Mouse (Mus musculus) testis, adult 2 months (tissue): ENCODE measurements around the gene Gpx7.

Experiments used
- CTCF ChIP-seq: fragments of 200-500 bp; IDR thresholded peaks from 2 replicates; pipeline ENCODE4 v1.5.1; 2012; ENCODE audit warnings: low read depth, mild to moderate bottlenecking, inconsistent platforms, low read length, moderate library complexity; ENCODE audit not compliant: control insufficient read depth, insufficient read depth, insufficient replicate concordance
- POLR2A ChIP-seq: fragments of 200-500 bp; IDR thresholded peaks from 2 replicates; pipeline ENCODE4 v1.6.1; 2012; ENCODE audit warnings: low read depth, mild to moderate bottlenecking, inconsistent platforms, low read length, moderate library complexity; ENCODE audit not compliant: control insufficient read depth

- no peak for TF ChIP-seq CTCF
- TF ChIP-seq POLR2A, result no peak
Measured at GRCm38 (mm10) chr4:108380146-108380545, 26.6 kb downstream of the Gpx7 start.
